Mouse (Mus musculus) spleen, postnatal 10 days (tissue): ENCODE measurements around the gene Oaf.

ENCODE experiments used
- DNase-seq, 2 experiments: peaks; one replicate each; pipeline ENCODE4 v3.0.0; 2021 to 2022; ENCODE audit warnings: low spot score in 2 of 2

Gene Oaf

DNA sequence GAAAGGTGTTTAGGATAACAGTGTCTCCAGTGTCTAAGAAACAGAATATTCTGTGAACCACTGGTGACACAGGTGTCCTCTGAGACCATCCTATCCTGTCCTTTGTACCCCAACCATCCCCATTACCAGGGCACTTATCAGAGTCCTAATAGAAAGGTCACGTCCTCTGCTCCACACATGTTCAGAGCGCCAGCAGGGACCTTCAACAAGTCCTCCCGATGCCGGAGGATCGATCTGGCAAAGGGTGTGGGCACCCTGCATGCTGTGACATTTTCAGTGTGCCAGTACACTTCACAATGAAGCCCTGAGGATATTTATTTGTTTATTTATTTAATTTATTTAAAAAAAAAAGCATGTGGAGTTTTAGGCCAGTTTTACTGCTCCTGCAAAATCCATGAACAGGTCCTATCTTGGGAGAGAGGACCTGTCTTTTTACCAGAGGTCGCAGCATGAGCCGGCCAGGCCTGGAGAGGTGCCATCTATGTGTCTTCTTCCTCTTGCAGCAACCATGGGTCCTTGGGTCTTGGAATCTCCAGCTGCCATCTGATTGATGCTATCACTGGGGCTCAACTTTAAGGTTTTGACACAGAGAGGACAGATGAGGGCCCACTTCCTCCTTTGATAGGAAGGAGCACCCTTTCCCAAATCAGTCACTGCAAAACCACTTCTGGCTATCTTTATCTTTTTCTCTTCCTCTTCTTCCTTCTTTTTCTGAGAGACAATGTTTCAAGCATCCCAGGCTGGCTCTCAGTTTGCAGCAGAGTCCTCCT is 6.3 kb upstream of the Oaf start:
- DNase-seq, result no peak

DNA sequence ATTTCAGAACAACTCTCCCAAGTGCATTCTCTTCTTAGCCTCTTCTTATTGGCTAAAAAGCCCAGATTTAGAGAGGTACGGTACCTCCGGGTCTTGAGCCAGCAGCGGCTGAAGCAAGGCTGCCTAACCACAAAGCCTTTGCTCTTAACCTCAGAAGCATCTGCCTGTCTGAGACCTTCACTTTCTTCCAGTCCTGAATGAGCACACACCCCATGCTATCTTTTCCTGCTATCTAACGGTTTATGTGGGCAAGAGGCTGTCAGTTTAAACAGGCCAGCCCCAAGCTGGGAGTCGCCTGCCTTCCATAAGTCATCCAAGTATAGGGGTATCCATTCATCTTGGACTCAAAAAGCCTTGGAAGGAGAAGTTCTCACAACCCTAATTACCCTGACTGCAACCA is 2.7 kb upstream of the Oaf start:
- no peak for DNase-seq

DNA sequence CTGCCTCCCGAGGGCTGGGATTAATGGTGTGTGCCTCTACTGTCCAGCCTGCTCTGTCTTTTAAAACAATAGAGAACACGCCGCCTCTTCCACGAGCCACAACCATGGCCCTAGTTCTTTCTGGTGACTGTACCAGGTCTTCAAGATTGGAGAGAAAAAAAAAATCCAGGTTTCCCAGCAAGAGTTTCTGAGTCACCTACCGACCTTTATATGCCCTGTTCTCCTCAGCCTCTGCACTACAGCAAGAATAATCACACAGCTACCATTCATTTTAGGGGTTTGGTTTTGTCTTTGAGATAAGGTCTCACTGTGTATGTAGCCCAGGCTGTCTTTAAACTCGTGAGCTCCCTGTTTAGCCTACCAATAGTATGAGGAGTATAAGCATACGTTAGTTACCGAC is 2.3 kb upstream of the Oaf start:
- no peak for DNase-seq

DNA sequence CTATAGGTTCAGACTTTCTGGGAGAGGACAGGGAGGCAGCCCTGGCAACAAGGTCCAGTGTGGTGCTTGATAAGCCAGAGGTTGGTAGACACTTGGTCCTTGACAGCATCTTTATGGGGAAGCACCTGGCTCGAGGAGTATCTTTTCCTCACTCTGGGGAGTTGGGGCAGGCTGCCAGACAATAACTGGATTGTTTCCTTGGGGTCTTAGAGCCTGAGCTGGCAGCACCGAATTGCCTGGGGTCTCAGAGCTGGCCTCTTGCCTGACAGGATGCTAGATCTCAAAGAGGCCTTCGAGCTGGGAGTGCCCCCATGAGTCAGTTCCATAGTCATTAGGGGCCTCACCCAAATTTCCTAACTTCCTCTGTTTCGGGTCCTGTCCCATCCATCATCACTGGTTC is 1.6 kb upstream of the Oaf start:
- DNase-seq, result no peak

DNA sequence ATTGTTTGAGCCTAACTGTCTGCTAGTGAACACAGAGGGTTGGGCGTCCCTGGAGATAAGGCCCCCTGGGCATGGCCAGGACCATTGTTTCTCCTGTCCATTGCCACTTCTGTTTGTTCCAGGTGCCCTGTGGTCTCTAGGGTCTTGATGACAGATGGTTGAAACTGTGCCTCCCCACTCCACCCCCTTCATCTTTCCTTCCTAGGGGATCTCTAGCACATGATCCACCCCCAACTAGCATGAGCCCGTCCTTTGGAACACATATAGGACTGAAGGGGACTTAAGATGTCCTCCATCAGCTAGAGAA is 836 bp upstream of the Oaf start:
- DNase-seq, result no peak

DNA sequence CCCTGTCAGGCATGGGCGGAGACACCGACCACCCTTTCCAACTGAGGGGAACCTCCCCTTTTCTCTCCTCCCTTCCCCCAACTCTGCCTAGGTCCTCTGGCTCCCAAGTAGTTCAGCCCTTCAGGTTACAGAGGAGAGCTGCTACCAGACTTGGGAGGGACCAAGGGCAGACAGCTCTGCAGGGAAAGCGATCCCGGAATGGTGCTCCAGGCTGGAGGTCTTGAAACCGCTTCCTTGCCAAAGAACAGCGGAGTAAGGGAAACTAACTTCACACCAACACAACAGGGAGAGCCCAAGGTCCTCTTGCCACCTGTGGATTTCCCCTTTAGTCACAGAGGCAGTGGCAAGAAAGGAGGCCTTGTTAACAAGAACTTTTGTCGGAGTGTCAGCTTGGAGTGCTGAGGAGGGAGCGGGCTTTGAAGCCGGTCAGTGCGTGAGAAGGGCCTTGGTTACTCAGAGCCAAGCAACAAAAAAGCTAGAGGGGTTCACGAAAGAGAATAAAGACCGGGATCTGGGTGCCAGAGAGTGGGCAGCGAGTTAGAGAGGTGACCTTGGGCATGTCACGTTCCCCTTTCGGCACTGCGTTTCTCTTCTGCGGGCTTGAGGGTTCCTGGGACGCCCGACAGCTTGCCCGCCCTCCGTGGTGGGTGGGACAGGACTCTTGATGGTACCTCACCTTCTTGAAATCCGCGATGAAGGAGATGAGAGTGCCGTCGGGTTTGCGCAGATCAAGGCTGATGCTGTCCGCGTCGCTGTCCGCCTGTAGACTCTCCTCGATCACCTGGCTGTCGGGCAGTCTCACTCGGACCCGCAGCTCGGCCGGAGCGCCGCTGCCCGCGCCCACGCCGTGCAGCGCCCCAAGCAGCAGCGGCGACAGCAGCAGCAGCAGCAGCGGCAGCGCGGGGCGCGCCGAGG is 823 bp downstream of the Oaf start:
- peak; percentile 43 to 50 for DNase-seq

DNA sequence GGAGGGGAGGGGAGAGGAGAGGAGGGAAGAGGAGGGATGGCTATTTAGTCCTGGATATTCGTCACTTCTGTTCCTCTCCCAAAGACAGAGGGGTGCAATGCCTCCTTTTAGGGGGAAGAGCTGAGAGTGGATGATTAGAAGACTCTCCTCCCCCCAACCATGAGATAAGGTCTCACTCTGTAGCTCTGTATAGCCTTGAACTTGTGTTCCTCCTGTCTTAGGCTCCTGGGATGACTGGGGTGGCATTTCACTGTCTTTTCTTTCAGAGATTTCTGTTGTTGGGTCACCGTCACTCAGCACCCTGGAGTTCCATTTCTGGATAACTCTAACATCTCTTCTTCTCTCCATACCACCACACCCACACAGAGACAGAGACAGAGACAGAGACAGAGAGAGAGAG is 1.5 kb downstream of the Oaf start:
- no peak for DNase-seq

DNA sequence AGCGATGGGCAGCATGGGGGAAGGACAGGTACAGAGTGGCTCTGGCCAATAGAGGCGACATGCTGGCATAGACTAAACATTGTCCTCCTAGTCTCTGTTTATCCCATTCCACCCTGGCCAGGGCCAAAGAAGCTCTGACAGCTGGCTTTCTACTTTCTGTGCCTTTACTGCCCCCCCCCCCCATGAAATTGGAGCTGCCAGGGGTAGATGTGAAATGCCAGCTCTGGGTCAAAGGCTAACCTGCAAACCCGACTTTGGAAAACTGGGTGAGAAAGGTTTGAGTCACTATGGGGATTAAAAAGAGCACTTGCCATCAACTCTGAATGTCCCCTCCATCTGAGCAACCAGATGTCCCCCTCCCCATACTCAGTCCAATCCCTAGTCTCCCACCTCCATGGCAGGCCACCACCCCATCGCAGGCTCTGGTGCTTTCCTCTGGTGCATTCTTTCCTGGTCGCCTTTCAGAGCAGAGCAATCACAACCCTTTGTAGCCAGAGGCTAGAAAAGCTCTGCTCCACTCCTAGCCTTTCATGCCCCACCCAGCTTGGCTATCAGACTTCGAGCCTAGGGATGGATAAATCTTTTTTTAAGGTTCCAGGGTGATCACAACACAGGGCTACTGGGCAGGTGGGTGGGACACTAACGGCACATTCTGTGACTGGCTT is 2.5 kb downstream of the Oaf start:
- no peak for DNase-seq

DNA sequence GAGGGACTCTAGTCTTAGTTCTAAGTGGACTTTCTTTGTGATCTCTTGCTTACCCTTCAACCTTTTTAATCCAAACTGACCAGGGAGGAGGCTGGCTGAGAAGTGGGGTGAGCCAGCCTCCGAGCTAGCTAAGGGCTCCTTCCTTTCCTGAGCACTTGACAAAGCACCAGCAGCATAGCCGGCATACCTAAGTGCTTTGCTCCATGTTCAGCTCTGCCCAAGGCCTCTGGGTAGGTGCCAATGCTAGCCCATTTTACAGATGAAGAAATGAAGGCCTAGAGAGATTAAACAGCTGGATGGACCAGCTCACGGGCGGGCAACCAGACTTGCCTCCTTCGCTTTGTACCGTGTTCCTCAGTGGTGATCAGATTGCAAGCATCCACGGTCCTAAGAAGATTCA is 3.1 kb downstream of the Oaf start:
- DNase-seq, result no peak

DNA sequence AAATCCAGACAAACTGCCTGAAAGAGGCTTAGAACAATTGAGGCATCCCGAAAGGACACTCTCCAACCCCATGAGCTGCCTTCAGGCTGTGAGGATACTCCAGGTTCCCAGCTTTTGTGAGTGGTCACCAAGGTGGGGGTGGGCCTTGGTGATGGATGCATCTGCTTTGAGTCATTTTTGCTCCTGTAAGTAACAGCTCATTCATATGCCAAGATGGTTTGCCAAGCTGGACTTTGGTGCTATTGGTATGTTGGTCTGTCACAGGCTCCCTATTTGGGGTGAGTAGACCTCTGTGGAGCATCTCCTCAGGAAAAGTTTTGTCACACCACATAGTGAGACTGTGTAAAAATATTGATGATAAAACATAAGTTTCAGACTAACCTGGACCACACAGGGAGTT is 3.6 kb downstream of the Oaf start:
- no peak for DNase-seq

DNA sequence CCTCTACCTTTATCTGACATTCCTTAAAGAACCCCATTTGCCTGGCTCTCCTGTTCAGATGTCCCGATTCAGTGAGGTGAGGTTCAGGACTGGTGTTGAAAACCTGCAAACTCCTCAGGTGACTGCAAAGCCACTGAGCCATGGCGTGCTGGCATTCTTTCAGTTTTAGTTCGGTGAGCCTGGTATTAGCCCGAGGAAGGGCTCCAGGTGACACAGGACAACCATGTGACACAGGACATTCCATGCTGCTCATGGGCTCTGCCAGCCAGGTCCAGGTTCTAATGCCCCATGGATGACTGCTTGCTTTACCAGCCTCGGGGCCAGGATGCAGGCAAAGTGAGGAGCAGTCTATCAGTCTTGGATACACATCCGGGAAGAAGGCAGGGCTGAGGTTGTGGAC is 4.4 kb downstream of the Oaf start:
- DNase-seq, result no peak

DNA sequence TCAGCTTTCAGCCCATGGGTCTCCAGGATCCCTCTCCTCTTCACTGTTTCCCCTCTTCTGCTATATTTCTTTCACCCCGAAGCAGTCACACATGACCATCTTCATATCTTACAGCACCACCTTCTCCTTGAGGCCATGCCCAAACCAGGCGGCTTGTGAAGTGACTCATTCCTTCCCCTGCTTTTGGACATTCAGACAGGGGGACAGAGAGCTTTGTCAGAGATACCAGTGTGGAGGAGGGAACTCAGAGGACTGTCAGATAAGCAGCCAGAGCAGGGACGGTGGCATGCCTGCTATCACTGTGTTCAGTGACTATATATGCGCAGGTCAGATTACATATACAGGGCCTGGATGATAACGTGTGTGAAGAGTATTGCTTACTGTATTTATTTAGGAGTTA is 5.2 kb downstream of the Oaf start:
- peak in 1 of 2 experiments; percentile 39 for DNase-seq

DNA sequence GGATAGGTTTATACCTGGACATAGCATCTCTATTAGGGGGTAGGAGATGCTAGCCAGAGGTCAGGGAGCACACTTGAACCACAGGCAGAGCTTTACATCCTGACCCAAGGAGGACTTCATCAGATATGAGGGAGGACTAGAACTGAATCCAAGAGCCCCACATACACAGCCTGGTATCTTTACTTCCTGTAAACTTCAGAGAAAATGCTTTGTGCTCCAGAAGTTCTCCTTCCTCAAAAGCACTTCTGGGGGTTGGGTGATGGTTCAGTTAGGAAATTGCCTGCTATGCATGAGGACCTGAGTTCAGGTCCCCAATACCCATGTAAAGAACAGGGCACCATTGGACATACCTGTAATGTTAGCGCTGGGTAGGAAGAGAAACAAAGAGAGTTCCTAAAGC is 6.2 kb downstream of the Oaf start:
- DNase-seq, result no peak

DNA sequence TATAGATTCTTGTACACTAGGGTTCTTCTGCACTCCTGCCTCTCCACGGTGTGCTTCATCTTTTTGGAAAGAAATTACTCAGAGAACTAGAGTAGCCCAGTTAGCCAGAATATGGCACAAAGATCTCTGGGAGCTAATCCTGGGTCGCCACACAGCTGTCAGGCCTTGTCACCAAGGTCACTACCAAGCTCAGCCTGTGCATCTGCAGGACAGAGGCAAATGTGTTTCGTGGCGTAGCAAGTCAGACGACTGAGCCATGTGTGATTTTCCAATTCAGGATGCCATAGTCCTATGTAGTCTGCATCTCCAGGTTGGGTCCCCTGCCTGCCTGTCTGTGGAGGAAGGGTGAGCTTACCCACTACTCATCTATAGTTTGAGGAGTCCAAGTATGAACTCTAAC is 6.7 kb downstream of the Oaf start:
- no peak for DNase-seq

DNA sequence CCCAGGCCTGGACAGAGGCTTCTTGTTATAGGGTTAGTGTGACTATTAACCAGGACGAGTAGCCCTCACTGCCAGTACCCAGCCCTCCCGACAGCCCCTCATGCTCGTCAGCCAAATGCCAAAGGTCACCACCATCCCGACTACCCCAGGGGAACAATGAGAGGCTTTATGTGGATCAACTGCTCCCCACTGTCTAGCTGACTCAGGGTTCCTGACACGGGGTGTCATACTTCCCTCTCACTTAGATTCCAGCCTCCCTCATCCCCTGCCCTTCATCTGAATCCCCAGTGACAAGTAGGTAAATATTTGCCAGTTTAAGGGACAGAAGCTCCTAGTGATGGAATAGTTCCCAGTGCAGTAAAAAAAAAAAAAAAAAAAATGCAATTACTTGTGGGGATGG is 7.4 kb downstream of the Oaf start:
- no peak for DNase-seq

DNA sequence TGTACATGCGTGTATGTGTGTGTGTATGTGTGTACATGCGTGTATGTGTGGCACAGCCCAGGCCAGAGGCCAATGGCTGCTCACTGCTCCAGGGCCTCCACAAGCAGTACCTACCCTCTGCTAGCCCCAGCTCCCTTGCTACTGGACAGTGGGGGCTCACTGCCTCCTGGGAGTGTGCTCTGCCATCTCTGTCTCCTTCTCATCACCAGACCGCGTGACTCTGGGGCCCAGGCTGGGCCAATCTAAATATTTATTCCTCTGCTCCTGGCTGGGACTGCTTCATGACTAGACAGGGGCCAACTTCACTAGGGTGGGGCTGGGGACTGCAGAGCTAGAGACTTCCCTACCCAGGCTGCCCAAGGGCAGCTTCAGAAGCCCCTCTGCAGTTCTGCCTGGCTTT is 7.9 kb downstream of the Oaf start:
- peak in 1 of 2 experiments; percentile 5 for DNase-seq

DNA sequence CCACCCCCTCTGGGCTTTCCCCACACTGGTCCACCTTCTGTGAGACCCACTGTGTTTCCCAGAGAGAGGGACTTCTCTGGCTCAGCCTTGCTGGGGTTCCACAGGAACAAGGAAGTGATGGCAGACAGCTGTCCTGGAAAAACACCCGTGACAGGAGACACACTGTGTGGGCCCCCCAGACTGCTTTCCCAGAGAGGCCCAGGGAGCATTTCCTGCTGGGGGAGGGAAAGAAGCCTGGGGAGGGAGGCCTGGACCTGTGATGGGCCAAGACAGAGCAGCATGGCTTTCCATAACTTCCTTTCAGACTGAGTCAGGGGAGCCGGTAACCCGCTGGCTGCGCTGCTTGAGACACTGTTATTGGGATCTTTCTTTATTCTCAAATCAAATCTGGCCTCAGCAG is 8.8 kb downstream of the Oaf start:
- DNase-seq, result peak in 1 of 2 experiments; percentile 5

DNA sequence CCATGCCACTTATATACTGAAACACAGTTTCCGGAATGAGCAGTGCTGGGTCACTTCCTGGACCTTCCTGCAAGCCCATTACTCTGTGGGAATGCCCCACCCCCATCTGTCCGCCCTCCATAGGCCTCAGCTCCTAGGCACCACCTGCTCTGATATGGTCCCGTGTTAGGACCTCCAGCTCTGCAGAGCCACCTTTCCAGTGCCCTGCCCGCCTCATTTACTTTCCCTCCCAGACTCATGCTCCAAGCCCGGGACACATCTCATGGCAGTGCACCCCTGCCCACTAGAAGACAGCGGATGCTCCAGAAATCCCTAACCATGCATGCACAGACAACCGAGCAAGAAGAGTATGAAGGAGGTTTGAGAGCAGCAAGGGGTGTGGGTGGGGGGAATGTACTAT is 9.7 kb downstream of the Oaf start:
- DNase-seq, result no peak

DNA sequence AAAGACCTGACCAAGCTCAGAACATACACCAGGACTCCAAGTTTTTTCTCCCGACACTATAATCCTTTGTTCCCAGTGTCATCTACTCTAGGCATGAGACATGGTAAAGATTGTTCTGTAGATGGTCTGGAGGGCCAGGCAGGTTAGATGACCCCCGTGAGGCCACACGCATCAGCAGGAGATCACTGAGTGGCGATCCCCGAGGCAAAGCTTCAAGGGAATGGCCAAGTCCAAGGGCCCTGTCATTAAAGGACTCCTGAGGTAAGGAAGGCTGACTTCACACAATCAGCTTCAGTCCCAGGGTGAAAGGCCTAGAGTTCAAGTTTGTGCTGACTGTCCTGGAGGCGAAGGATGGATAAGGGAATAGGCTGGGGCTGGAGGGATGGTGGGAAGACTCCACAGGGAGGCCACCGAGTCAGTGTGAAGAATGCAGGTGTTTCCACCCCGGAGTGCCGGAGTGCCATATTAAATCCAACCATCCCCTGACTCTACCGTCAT is 10.3 kb downstream of the Oaf start:
- no peak for DNase-seq

DNA sequence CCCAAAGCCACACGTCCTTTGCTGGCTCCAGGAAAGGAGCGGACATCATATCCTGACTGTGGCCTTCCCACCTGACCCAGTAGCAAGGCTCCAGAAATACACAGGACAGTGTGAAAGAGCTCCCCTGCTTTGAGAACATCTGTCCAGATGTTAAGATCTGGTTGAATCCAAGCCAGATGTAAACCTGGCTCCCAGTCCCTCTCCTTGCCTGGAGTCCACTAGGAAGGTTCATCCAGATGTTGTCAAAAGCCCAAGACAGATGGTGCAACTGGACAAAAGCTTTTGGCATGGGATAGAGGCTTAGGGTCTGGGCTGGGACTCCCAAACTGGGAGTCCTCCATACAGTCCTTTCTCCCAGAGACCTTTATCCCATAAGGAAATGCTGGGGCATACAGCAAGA is 11.0 kb downstream of the Oaf start:
- no peak for DNase-seq

DNA sequence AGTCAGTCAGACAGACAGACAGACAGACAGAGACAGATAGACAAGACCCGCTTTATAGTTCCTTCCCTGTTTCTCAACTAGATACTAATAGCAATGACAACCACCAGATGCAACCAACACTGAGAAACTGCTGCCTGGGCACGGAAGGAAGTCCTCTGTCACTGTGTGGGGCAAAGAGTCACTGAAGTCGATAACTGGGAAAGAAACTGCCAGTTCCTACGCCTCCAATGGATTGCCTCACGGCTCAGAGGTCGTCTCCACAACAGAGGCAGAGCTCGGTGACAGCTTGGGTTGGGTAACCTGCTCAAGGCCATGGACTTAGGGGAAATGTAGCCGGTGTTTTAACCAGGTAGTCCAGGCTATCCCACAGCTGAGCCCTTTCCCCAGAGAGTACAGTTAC is 12.1 kb downstream of the Oaf start:
- no peak for DNase-seq

DNA sequence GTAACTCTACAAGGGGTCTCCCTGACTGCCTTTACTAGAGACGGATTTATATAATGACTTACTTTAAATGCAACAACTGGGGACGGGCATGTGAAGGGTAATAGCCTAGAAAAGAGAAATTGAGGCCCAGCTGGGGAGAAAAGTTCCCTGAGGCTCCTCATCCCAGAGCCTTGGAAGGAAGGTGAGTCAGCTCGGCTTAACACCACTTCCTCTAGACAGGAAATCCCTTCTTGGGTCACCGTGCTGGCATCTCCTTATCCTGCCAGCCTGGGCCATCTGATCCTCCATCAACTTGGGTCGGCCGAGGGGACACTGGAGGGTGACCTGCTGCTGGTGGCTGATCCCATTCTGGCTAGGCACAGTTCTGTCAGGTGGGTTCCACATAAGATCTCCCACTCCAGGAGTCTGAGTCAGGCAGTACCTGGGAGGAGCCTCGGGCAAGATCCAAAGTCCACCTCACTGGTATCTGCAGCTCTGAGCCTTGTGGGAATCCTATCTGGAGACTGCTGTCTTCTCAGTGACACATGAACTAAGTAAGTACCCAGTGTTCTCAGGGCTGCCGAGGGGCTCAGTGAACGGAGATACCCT is 13.0 kb downstream of the Oaf start:
- DNase-seq, result peak in 1 of 2 experiments; percentile 7
